Mouse (Mus musculus): ENCODE data around the gene Naglu. TPM values are rescaled to one million over a fixed set of nuclear protein-coding genes. Genes with fewer than 3 reads are reported as not detected.
"Not testable (repeated sequence)": the region's sequence is repeated elsewhere in the genome, so short reads cannot be mapped to it uniquely, and the experiment has no call there.

The Naglu gene
- total RNA-seq, 2 experiments from 2014 or later, result 9.9 to 10.0 TPM

DNA sequence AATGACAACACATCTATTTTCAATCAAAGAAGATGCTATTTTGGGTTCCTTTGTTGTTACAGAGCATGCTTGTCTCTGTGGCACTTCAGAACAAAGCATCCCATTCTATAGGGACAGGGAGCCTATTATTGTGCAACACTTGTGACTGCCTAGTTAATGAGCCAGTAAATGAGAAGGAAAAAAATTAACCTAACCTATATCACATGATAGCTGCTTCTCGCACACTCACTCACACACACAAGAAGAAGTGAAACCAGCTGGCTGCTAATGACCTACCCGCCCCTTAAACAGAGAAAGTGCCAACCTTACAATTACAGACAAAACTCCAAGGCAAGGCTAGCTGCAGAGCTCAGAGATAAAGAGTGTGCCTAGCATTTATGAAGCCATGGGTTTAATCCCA is 45.8 kb downstream of the Naglu start:
- no peak for DNase-seq
- intact Hi-C loops (cut with DNase I), result no loop called here

DNA sequence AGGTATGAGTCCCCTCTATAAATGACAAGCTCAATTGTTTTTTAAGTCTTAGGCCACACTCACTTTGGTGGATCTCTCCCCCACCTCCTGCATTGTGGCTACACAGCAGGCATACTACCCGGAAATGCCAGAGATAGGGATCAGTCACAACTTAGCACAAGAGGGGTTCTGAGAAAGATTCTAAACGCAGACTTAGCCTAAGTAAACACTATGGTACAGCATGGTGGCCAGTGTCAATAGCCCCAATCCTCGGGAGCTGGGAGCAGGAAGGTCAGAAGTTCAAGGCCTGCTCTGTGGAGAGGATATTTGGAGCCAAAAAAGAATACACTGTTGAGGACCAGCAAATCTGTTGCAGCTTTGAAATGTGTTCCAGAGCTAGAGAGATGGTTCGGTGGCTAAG is 48.3 kb downstream of the Naglu start:
- DNase-seq, result no peak
- intact Hi-C loops (cut with DNase I), result no loop called here

DNA sequence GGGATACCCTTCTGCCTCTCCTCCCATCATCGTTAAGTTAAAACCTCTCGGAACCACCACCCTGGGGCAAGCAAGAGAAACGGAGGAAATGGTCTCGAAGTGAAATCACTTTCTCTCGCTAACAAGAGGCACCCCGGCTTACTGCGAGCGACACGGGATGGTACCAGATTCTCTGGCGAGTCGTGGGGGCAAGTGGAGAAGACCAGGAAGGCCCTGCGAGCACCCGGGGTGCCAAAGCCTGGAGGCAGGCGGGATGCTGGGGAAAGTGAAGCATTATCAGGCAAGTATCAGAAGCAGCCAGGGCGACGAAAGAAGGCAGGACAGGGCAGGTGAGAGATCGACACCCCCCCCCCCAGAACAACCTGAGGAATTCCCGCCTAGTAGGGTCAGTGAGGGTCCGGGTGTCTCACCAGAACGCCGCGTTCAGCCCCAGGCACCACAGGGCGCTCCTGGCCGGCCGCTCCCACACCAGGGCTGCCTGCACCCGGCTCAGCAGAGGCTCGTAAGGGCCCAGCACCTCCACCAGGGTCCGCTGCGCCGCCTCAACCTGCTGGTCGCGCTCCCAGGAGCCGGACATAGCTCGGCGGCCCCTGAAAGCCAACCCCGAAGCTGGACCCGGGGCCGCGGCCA is 49.4 kb downstream of the Naglu start:
- intact Hi-C loops (cut with DNase I), result no loop called here
- DNase-seq, result no peak

DNA sequence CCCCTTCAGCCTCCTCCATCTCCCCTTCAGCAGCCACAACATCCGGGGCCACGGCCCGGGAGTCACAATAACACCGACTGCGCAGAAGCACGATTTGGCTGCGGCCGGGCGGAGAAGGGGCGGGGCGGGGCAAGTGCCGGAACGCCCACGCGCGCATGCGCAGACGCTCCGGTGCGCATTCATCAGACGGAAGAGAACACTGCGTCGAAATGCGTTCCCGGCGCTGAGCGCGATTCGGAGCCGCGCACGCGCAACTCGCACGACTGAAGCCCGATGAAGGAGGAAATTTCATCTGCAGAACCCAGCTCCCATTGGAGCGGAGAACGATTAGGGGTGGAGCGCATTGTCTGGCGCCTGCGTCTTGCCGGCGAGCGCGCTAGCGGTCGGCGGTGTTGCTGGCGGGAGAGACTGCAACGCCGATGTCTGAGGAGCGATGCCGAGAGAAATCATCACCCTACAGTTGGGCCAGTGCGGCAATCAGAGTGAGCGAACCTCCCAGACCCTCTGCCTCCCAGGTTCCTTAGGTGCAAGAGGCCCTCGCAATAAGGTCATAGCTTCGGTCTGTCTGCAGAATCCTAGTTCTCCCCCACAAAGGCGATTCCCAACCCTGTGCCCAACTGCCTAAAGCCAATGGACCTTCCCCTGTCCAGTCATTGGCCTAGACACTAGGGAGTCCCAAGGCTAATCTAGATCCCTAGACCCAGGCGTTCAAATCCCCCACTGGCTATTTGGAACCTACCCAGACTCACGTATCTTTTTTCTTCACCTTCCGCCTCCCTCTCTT is 50.1 kb downstream of the Naglu start, which contains the start of the genes Retreg3 and Tubg1:
Gene Retreg3, minus strand, starts transcription at position 133 of the 784 bp plus-strand sequence.
Gene Tubg1, plus strand, starts transcription at position 178 of the 784 bp plus-strand sequence.
- peak; percentile 99 for DNase-seq
- intact Hi-C loops (cut with DNase I), result loop anchor here (2.0 kb wide), 1 partner anchor 49 kb away; no protein-coding TSS in a partner anchor

DNA sequence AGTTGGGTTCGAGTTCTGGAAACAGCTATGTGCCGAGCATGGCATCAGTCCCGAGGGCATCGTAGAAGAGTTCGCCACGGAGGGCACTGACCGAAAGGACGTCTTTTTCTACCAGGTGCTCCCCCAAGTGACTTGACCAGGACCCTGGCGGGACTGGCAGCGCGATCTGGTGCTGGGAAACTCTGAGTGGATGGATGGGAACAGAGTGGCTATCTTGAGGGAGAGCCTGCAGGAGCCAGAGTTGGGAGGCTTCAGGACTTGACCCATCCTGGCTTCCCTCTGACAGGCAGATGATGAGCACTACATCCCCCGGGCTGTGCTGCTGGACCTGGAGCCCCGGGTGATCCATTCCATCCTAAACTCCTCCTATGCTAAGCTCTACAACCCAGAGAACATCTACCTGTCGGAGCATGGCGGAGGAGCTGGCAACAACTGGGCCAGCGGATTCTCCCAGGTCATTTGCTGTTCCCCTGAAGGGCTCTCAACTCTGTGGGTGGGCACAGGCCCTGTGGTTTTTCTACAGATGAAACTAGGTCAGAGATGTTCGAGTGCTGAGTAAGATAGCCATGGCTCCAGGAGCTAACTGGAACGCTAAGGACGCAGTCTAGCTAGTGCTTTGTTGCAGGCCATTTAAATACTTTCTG is 50.9 kb downstream of the Naglu start:
- intact Hi-C loops (cut with DNase I), result loop anchor here (2.0 kb wide), 1 partner anchor 48 kb away; no protein-coding TSS in a partner anchor
- no peak for DNase-seq

DNA sequence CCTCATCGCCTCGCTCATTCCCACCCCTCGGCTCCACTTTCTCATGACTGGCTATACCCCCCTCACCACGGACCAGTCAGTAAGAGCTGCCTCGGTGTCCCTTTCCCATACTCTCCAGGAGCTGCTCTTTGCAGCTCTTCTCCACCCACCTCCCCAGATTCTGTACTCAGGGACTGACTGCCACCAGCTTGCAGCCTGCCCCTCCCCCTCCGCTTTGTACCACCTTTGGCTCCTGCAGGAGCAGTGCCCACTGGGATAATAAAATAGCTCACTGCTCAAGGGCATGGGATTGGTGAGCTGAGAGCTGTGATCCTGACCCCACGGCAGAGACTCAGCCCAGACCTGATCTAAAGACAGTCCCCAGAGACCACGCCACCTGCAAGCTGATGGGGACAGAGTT is 54.7 kb downstream of the Naglu start:
- intact Hi-C loops (cut with DNase I); DNase-seq: not testable (repeated sequence)

DNA sequence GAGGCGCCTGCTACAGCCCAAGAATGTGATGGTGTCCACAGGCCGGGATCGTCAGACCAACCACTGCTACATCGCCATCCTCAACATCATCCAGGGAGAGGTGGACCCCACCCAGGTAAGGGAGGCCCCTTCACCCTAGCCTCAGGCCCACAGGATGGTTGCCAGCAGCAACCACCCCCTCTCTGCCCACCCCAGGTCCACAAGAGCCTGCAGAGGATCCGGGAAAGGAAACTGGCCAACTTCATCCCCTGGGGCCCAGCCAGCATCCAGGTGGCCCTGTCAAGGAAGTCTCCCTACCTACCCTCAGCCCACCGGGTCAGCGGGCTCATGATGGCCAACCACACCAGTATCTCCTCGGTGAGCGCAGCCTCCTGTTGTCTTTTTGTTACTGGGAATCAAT is 55.2 kb downstream of the Naglu start:
- DNase-seq; intact Hi-C loops (cut with DNase I): not testable (repeated sequence)

DNA sequence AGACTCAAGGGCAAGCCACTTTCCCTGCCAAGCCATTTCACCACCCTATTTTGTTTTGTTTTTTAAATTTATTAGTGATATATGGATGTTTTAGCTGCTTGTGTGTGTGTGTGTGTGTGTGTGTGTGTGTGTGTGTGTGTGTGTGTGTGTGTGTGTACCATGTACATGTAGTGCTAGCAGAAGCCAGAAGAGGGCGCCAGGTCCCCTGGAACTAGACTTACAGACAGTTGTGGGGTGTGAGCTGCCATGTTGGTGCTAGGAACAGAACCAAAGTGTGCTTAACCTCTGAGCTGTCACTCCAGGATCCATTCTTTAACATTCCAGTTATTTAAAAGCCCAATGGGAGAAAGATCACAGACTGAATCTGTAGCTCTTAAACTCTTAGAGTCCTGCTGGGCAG is 57.3 kb downstream of the Naglu start:
- intact Hi-C loops (cut with DNase I), result no loop called here
- no peak for DNase-seq

Small RNA genes lying within 50 kb of the gene (microRNA-seq; reads per million reads assigned to microRNA genes)
- 0.47 to 1.4 reads per million in 2 experiments for gene Mir6928

Other genes with a start within 250 kb of the Naglu start
- 10 to 100 TPM; 52.1 to 58.6 TPM for gene Stat5b, start 219.3 kb upstream of the Naglu start, total RNA-seq (2021)
- gene Stat5a, start 210.7 kb upstream of the Naglu start, total RNA-seq (2021), result 10 to 100 TPM; 22.9 to 26.9 TPM
- gene Stat3, start 130.5 kb upstream of the Naglu start, total RNA-seq (2021), result 100 to 1,000 TPM; 110 to 117 TPM
- 100 to 1,000 TPM; 462 to 471 TPM for gene Cavin1, start 99.1 kb upstream of the Naglu start, total RNA-seq (2021)
- 10 to 100 TPM; 89.6 to 93.8 TPM for gene Atp6v0a1, start 60.6 kb upstream of the Naglu start, total RNA-seq (2021)
- under 1 TPM in 1 of 2 experiments, not detected in 1; 0.45 TPM for gene Hsd17b1, start 8.4 kb downstream of the Naglu start, total RNA-seq (2021)
- 10 to 100 TPM; 18.7 to 21.4 TPM for gene Coasy, start 12.6 kb downstream of the Naglu start, total RNA-seq (2021)
- 10 to 100 TPM; 14.1 to 18.1 TPM for gene Mlx, start 17.3 kb downstream of the Naglu start, total RNA-seq (2021)
- gene Psmc3ip, start 25.4 kb downstream of the Naglu start, total RNA-seq (2021), result 1 to 10 TPM; 5.0 to 5.6 TPM
- gene Retreg3, start 49.9 kb downstream of the Naglu start, total RNA-seq (2021), result 10 to 100 TPM; 37.6 to 41.6 TPM
- gene Tubg1, start 49.9 kb downstream of the Naglu start, total RNA-seq (2021), result 10 to 100 TPM; 27.0 to 31.1 TPM
- 1 to 10 TPM; 3.4 to 3.5 TPM for gene Tubg2, start 85.9 kb downstream of the Naglu start, total RNA-seq (2021)
- gene Cntnap1, start 100.5 kb downstream of the Naglu start, total RNA-seq (2021), result 1 to 10 TPM; 1.8 to 2.1 TPM
- 10 to 100 TPM; 23.6 to 28.3 TPM for gene Plekhh3, start 101.3 kb downstream of the Naglu start, total RNA-seq (2021)
- gene Ccr10, start 105.4 kb downstream of the Naglu start, total RNA-seq (2021), result under 1 TPM; 0.14 to 0.20 TPM
- gene Ezh1, start 156.5 kb downstream of the Naglu start, total RNA-seq (2021), result 10 to 100 TPM; 20.5 to 22.5 TPM
- gene Ramp2, start 176.0 kb downstream of the Naglu start, total RNA-seq (2021), result 100 to 1,000 TPM; 146 to 180 TPM
- 100 to 1,000 TPM in 1 of 2 experiments, 10 to 100 TPM in 1; 97.5 to 111 TPM for gene Vps25, start 183.7 kb downstream of the Naglu start, total RNA-seq (2021)
- 1 to 10 TPM; 5.7 to 7.6 TPM for gene Wnk4, start 190.6 kb downstream of the Naglu start, total RNA-seq (2021)
- under 1 TPM; 0.14 to 0.57 TPM for gene Cntd1, start 209.0 kb downstream of the Naglu start, total RNA-seq (2021)
- 10 to 100 TPM; 84.2 to 92.6 TPM for gene Coa3, start 209.1 kb downstream of the Naglu start, total RNA-seq (2021)
- 100 to 1,000 TPM in 1 of 2 experiments, 10 to 100 TPM in 1; 94.3 to 109 TPM for gene Becn1, start 232.3 kb downstream of the Naglu start, total RNA-seq (2021)
- 10 to 100 TPM; 74.9 to 90.0 TPM for gene Psme3, start 246.2 kb downstream of the Naglu start, total RNA-seq (2021)